ENCODE assay signal across 8 mouse cellular contexts in genomic region chr4:48585241-48586098, GRCm38 (mm10). TPM values are rescaled to one million over a fixed set of nuclear protein-coding genes. Genes with fewer than 3 reads are reported as not detected.
A peak's percentile ranks its signal among the peaks of the same experiment; 100 is the strongest.
DNase-seq lines count a peak whose midpoint lies in the region; TF ChIP-seq lines count a peak whose summit lies in the region.

No protein-coding gene starts in this region.

- no peaks in the 10 kb centered on the region for H3K9me3 ChIP-seq in ES-Bruce4 (replicated peaks; ENCODE audit: control insufficient read depth, insufficient read depth, low read length, poor library complexity, severe bottlenecking)

- no peak for TF ChIP-seq EP300 in ES-Bruce4 (IDR thresholded peaks at IDR 0.05; ENCODE audit: insufficient read depth, low read depth, low read length)

- H3K4me3 ChIP-seq in ES-Bruce4 (ENCODE audit: low read depth, low read length) = peak overlapping the region; percentile 89
- H3K4me3 ChIP-seq in layer of hippocampus, adult 2 months = peak overlapping the region; percentile 78

- no peak for TF ChIP-seq CTCF in ES-Bruce4 (IDR thresholded peaks at IDR 0.05; ENCODE audit: low read depth, low read length)
- TF ChIP-seq CTCF in layer of hippocampus, adult 2 months (conservative IDR thresholded peaks at IDR 0.05) = no peak

- H3K9ac ChIP-seq in ES-Bruce4 (ENCODE audit: low read depth, poor library complexity, severe bottlenecking) = peak overlapping the region; percentile 92

- TF ChIP-seq POLR2A in ES-Bruce4 (IDR thresholded peaks at IDR 0.05; ENCODE audit: insufficient read depth, low read length) = no peak

- H3K4me1 ChIP-seq in ES-Bruce4 (ENCODE audit: control insufficient read depth, insufficient read depth, low read length) = no peaks in the 10 kb centered on the region

- peak; percentile 57 for DNase-seq in 3134 (ENCODE audit: extremely low read depth, insufficient read length, low spot score)
- DNase-seq in embryo, embryonic 9.5 days (ENCODE audit: extremely low spot score) = peak; percentile 75
- peak; percentile 55 for DNase-seq in heart, postnatal 4 days
- peak in 1 of 2 experiments; percentile 46 for DNase-seq in layer of hippocampus, adult 2 months (ENCODE audit: low spot score in 2 of 2)
- peak; percentile 42 for DNase-seq in lung, postnatal 36 days
- peak; percentile 60 for DNase-seq in right cerebral cortex, adult 18-20 months
- no peak for DNase-seq in c-Kit-positive CD71-positive TER-119-positive erythroid progenitor cells, embryonic 14.5 days (ENCODE audit: low spot score)

- H3K36me3 ChIP-seq in ES-Bruce4 (ENCODE audit: control insufficient read depth, insufficient read depth, low read length, poor library complexity, severe bottlenecking) = peaks cover 6% of the 10 kb centered on the region; the same call in 1 of the 2 replicates

- peak overlapping the region; percentile 27 for H3K27ac ChIP-seq in ES-Bruce4 (ENCODE audit: insufficient read depth, low read length)
- H3K27ac ChIP-seq in layer of hippocampus, adult 2 months = peak overlapping the region; percentile 93

- no peaks in the 10 kb centered on the region for H3K27me3 ChIP-seq in ES-Bruce4 (ENCODE audit: control insufficient read depth, insufficient read depth, low read length, poor library complexity, severe bottlenecking)

RNA-seq across cellular contexts. Expression of gene Tmeff1, which starts 0.5 kb away (rescaled TPM):
- polyA plus RNA-seq in ES-Bruce4 (2011; ENCODE audit: insufficient read depth, insufficient read length, low read depth, missing spikeins) = 158 and 167 TPM in 2 replicates
- total RNA-seq in heart, postnatal 4 days (2021) = 10 to 100 TPM; 26.0 to 28.9 TPM
- 100 to 1,000 TPM; 122 to 130 TPM for total RNA-seq in layer of hippocampus, adult 2 months (2021)

RNA-seq across cellular contexts. Expression of gene Msantd3, which starts 45.7 kb away (rescaled TPM):
- polyA plus RNA-seq in ES-Bruce4 (2011; ENCODE audit: insufficient read depth, insufficient read length, low read depth, missing spikeins) = 29.2 and 34.9 TPM in 2 replicates
- total RNA-seq in heart, postnatal 4 days (2021) = 10 to 100 TPM; 35.6 to 38.4 TPM
- 10 to 100 TPM; 20.0 to 22.9 TPM for total RNA-seq in layer of hippocampus, adult 2 months (2021)

Comparison
In these comparisons a context has a peak if more than half of its experiments do, and no peak if none do; other contexts are left out.
1. RNA of gene Tmeff1, which starts 0.5 kb away (total RNA-seq): 122 to 130 TPM in layer of hippocampus, adult 2 months; 26.0 to 28.9 TPM in heart, postnatal 4 days; every median in the first group is over 4 times any median in the second.